Mouse (Mus musculus): ENCODE results near the gene Elmod1.

Elmod1 gene

GRCm38 (mm10) chr9:53906798-53907197 lies 68.3 kb downstream of the Elmod1 start:
- DNase-seq (ENCODE audit: low spot score in 2 of 2) = no peak

GRCm38 (mm10) chr9:53905418-53905817 lies 69.7 kb downstream of the Elmod1 start:
- DNase-seq (ENCODE audit: low spot score in 2 of 2) = no peak

GRCm38 (mm10) chr9:53903215-53903842 lies 71.8 kb downstream of the Elmod1 start:
- no peak for DNase-seq (ENCODE audit: low spot score in 2 of 2)

GRCm38 (mm10) chr9:53899836-53900235 lies 75.3 kb downstream of the Elmod1 start:
- no peak for DNase-seq (ENCODE audit: low spot score in 2 of 2)

GRCm38 (mm10) chr9:53895827-53896226 lies 79.3 kb downstream of the Elmod1 start:
- no peak for DNase-seq (ENCODE audit: low spot score in 2 of 2)

- DNase-seq (ENCODE audit: low spot score in 2 of 2) = no peak
Measured at GRCm38 (mm10) chr9:53890075-53890474, 85.0 kb downstream of the Elmod1 start.

- no peak for DNase-seq (ENCODE audit: low spot score in 2 of 2)
Measured at GRCm38 (mm10) chr9:53883588-53884280, 91.4 kb downstream of the Elmod1 start.

GRCm38 (mm10) chr9:53877423-53877822 lies 97.7 kb downstream of the Elmod1 start:
- no peak for DNase-seq (ENCODE audit: low spot score in 2 of 2)

- no peak for DNase-seq (ENCODE audit: low spot score in 2 of 2)
Measured at GRCm38 (mm10) chr9:53873239-53873638, 101.9 kb downstream of the Elmod1 start.
